Mouse (Mus musculus) intestine, postnatal 0 days (tissue): ENCODE results near the gene Cmc2. TPM values are rescaled to one million over a fixed set of nuclear protein-coding genes. Genes with fewer than 3 reads are reported as not detected.

Source experiments
- ATAC-seq: fragments of 200-750 bp; cut with Nextera tagmentation; 2 replicates; pipeline ENCODE4 v1.8.0; 2017; ENCODE audit warnings: mild to moderate bottlenecking, moderate TSS enrichment, moderate library complexity
- H3K27ac ChIP-seq: fragments of 300-500 bp; sonication (generic); 2 replicates; pipeline ENCODE4 v1.5.1; 2014; ENCODE audit warnings: mild to moderate bottlenecking, low read depth, low read length, moderate library complexity
- H3K27me3 ChIP-seq: fragments of 300-500 bp; sonication (generic); replicated peaks from 2 replicates; pipeline ENCODE4 v1.6.1; 2014; ENCODE audit warnings: low read length, mixed read lengths; ENCODE audit not compliant: control insufficient read depth, insufficient read depth
- H3K36me3 ChIP-seq: fragments of 300-500 bp; sonication (generic); 2 replicates; pipeline ENCODE4 v1.6.1; 2014; ENCODE audit warnings: mild to moderate bottlenecking, moderate library complexity; ENCODE audit not compliant: control insufficient read depth, insufficient read depth
- H3K4me1 ChIP-seq: fragments of 300-500 bp; sonication (generic); replicated peaks from 2 replicates; pipeline ENCODE4 v1.6.1; 2014; ENCODE audit warnings: antibody characterized with exemption, low read length, mixed read lengths; ENCODE audit not compliant: control insufficient read depth, insufficient read depth
- H3K4me2 ChIP-seq: fragments of 300-500 bp; sonication (generic); replicated peaks from 2 replicates; pipeline ENCODE4 v1.6.1; 2014; ENCODE audit warnings: low read depth, mild to moderate bottlenecking, moderate library complexity
- H3K4me3 ChIP-seq: fragments of 300-500 bp; sonication (generic); 2 replicates; pipeline ENCODE4 v1.5.1; 2014; ENCODE audit warnings: low read depth, low read length
- H3K9ac ChIP-seq: fragments of 300-500 bp; sonication (generic); 2 replicates; pipeline ENCODE4 v1.6.1; 2014; ENCODE audit warnings: mild to moderate bottlenecking, low read depth, low read length
- H3K9me3 ChIP-seq: fragments of 300-500 bp; sonication (generic); 2 replicates; pipeline ENCODE4 v1.6.1; 2016; ENCODE audit warnings: mixed run types; ENCODE audit not compliant: control insufficient read depth
- CTCF ChIP-seq: sonication (generic); IDR thresholded peaks from 2 replicates; pipeline ENCODE4 v1.5.1; 2016; ENCODE audit warnings: low read depth, mild to moderate bottlenecking, control low read depth, antibody characterized with exemption, moderate library complexity
- WGBS: fragments of 180-500 bp; shearing (Covaris S2); extraction: QIAGEN DNeasy Blood & Tissue Kit; methylation state at CpG from one replicate; pipeline ENCODE4 v1.1.7; 2014; 5-methylcytosine and 5-hydroxymethylcytosine counted together
- polyA plus RNA-seq: library from polyadenylated mRNA; unstranded; fragments of >200 nt; fragmentation: Nextera tagmentation; extraction: Ambion mirVana; gene quantifications from 2 replicates; pipeline ENCODE4 v1.2.1, GENCODE M21; 2015

The Cmc2 gene
- polyA plus RNA-seq, 1 experiment from 2014 or later = 58.0 TPM

DNA sequence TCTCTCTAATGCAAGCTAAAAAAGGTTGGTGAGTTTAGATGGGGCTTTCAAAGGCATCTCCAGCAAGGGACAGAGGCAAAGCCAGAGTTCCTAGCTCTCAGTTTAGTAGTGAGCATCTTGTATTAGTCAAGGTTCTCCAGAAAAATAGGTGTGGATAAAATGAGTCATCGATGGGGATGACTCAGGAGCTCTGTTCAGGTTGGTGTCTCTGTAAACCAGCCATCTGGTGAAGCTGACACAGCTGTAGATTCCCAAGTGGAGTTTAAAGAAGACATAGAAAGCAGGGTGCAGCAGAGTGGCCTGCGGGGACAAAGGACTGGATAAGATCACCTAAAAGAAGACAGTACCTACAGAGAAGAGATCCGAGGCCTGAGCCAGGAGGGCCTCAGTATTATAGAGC is 73.2 kb downstream of the Cmc2 start:
- Histone ChIP-seq H3K27ac (no peak overlapping the region), H3K9me3 (no peaks in the 10 kb centered on the region), H3K4me3 (no peak overlapping the region), H3K4me2 (no peak overlapping the region), H3K36me3 (no peaks in the 10 kb centered on the region), H3K4me1 (no peaks in the 10 kb centered on the region), H3K27me3 (no peaks in the 10 kb centered on the region), H3K9ac (no peak overlapping the region)
- no peak for ATAC-seq
- WGBS = 84% methylated on average over 3 of the region's 3 CpGs
- no peak for TF ChIP-seq CTCF

DNA sequence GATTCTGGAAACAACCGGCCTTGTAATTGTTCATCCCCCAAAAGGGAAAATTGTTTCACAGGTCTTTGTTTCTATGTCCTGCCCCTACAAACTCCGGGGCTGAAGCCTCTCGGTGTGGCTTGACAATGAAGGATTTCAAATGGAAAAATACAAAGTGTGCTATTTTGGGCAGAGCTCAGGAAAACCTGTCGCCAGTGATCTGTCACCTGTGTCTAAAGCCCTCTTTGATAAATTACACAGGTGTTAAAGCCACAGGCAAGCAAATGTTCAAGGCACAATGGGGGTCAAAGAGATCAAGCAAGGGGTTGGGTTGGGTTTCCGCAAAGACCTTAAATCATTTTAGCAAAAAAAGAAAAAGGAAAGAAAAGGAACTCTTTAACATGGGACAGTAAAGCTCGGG is 78.6 kb downstream of the Cmc2 start:
- WGBS = 63% methylated on average over 6 of the region's 6 CpGs
- ATAC-seq = no peak
- TF ChIP-seq CTCF = no peak

More for the DNA sequence above, 78.6 kb downstream of the Cmc2 start:
- Histone ChIP-seq H3K27me3 (no peaks in the 10 kb centered on the region), H3K36me3 (no peaks in the 10 kb centered on the region), H3K9me3 (no peaks in the 10 kb centered on the region), H3K9ac (no peak overlapping the region), H3K4me2 (no peak overlapping the region), H3K4me3 (no peak overlapping the region), H3K27ac (no peak overlapping the region), H3K4me1 (no peaks in the 10 kb centered on the region)

Other genes starting within 250 kb of the Cmc2 start
- 2.8 TPM in 2 replicates for gene Cdyl2, start 188.5 kb downstream of the Cmc2 start, polyA plus RNA-seq
- gene Cenpn, start 275 bp upstream of the Cmc2 start, polyA plus RNA-seq = 4.7 and 5.7 TPM in 2 replicates
- gene Atmin, start 21.9 kb upstream of the Cmc2 start, polyA plus RNA-seq = 5.5 and 6.2 TPM in 2 replicates
- 0.34 and 0.46 TPM in 2 replicates for gene 1700030J22Rik, start 57.5 kb upstream of the Cmc2 start, polyA plus RNA-seq
- gene Gcsh, start 72.1 kb upstream of the Cmc2 start, polyA plus RNA-seq = 91.8 and 93.7 TPM in 2 replicates
- gene Pkd1l2, start 161.0 kb upstream of the Cmc2 start, polyA plus RNA-seq = 0.12 and 0.33 TPM in 2 replicates
- 0.52 and 0.55 TPM in 2 replicates for gene Bco1, start 174.4 kb upstream of the Cmc2 start, polyA plus RNA-seq
- gene Gan, start 236.7 kb upstream of the Cmc2 start, polyA plus RNA-seq = 1.1 and 1.4 TPM in 2 replicates